Mouse (Mus musculus) olfactory bulb, adult 2 months (tissue): ENCODE data around the gene St6galnac3.

Experiments
- CTCF ChIP-seq: fragments of 200-500 bp; IDR thresholded peaks from 2 replicates; pipeline ENCODE4 v1.5.1; 2012; ENCODE audit warnings: low read depth, mild to moderate bottlenecking, low read length, moderate library complexity; ENCODE audit not compliant: insufficient read depth
- POLR2A ChIP-seq: fragments of 200-500 bp; IDR thresholded peaks from 2 replicates; pipeline ENCODE4 v1.6.1; 2012; ENCODE audit warnings: mild to moderate bottlenecking, low read depth, low read length, moderate library complexity; ENCODE audit not compliant: insufficient read depth

DNA sequence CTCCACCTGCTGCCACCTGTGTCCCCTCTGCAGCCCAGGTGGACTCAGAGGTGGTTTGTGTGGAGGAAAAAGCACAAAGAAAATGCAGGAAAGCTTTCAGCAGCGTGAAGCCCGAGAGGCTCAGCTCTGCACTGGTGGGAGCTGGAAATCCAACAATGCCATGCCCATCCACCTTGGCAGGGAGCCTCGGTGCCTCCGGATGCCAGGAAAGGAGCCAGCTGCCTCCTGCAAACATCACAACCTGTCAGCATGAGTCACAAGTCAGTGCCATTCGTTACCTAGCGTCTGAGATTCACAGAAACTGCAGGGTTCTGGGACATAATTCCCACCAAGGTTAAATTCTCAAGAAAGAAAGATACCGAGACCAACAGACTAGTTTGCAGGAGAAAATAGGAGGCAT lies 63.0 kb downstream of the St6galnac3 start:
- TF ChIP-seq POLR2A, result no peak
- no peak for TF ChIP-seq CTCF
